Mouse (Mus musculus): ENCODE measurements around the gene Abraxas2. TPM values are rescaled to one million over a fixed set of nuclear protein-coding genes. Genes with fewer than 3 reads are reported as not detected.

Abraxas2 gene
- polyA plus RNA-seq (2017; shearing (Covaris generic)): 10 to 100 TPM; 34.6 to 40.0 (median 35.9) TPM

- ATAC-seq: peak; percentile 98
Measured at GRCm38 (mm10) chr7:132859042-132859958, at the start of gene Abraxas2. TSS of gene Abraxas2 (plus strand) at chr7:132859225.

GRCm38 (mm10) chr7:132809721-132810120 lies 49.3 kb upstream of the Abraxas2 start:
- no peak for ATAC-seq

GRCm38 (mm10) chr7:132810368-132810767 lies 48.7 kb upstream of the Abraxas2 start:
- no peak for ATAC-seq

GRCm38 (mm10) chr7:132810879-132811278 lies 48.1 kb upstream of the Abraxas2 start:
- peak; percentile 44 for ATAC-seq

DNA sequence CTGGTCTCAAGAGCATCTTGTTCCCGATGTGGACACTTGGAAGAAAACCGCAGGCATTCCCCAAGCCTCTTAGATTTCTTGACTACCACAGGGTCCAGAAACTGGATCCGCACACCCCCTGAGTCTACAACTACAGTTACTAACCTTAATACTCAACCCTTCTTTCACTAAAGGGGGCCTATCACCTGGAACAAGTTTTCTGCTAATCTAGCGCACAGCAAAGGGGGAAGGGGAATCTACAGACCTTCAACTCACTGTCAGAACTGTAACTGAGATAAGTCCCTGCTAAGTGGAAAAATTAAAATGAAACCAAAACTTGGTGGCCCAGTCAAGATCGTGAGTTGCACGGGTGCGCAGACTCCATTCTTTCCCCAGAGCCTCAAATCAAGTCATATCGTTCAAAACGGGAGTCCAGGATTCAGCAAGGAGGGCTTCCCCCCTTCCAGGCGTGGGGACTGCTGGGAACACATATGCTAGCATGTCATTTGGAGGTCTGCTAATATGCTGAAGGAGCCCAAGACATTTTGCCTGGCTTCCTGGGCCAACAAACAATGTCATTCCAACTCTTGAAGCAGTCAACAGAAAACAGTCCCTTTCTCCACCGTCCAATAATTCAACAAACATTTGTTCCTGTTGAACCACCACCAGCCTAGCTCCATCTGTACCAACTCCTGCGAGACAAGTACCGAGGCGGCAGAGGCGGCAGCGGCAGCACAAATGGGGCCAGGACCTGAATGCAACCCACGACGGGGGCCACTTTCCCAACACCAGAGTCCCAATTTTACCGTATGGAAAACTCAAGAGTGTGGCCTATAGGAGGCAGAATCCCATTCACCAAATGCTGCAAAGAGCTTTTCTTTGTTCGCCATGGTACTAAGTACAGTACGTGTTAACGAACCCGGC lies 47.1 kb upstream of the Abraxas2 start:
- peak; percentile 45 for ATAC-seq

DNA sequence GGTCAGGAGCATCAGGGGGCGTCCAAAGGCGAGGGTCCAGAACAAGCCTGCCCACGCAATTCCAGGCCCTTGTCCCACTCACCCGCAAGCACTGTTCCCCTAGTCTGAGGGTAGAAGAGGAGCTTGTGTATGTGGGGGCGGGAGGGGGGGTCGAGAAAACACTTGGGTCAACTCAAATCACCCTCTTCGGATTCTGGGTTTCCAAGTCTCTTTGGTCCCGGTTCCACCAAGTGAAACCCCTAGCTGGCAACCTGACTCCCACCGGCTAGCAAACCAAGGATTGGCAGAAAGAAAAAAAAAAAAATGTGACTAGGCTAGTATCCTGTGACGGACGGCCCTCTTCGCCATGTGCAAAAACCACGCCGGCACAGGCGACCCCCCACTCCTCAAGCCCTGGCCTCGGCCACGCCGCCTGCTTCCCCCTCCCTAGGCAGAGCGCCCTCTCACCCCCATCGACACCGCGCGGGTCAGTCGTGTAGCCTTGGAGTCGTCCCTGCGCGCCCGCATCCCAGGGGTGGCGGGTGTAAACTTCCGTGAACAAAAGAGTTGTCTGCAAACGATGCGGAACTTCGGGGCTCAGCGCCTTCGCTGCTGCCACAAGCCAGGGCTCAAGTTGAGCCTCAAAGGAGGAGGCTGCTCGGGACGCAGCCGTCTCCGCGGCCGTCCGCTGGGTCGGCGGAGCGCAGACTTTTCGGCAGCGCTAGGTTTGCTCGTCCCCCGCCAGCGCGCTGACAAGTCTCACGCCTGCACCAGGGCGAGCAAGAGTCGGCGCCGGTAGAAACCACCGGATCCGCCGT lies 46.2 kb upstream of the Abraxas2 start:
- ATAC-seq: peak; percentile 3

GRCm38 (mm10) chr7:132813416-132814088 lies 45.5 kb upstream of the Abraxas2 start, which contains the start of gene Fam53b:
TSS of gene Fam53b (minus strand) at chr7:132813886.
- peak; percentile 16 for ATAC-seq

GRCm38 (mm10) chr7:132814089-132814450 lies 45.0 kb upstream of the Abraxas2 start:
- ATAC-seq: no peak

- no peak for ATAC-seq
Measured at GRCm38 (mm10) chr7:132815081-132815480, 43.9 kb upstream of the Abraxas2 start.

GRCm38 (mm10) chr7:132816528-132816927 lies 42.5 kb upstream of the Abraxas2 start:
- no peak for ATAC-seq

DNA sequence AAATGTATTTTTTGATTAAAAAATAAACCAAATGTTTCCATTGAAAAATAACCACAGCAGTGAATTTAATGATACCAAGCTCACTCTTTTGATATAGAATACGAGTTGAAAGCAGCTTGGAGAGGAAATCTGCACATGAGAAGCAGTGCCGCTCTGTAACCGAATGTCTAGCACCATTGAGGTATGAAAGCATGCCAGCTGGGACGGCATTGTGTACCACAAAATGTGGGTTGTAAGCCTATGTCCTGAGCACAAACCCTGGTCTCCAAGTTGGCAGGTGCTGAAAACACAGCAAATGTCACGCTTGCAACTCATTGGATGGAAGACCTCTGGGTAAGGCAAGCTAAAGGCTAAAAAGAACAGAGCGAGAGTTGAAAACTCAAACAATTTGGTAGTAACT lies 42.0 kb upstream of the Abraxas2 start:
- no peak for ATAC-seq

- no peak for ATAC-seq
Measured at GRCm38 (mm10) chr7:132820692-132821091, 38.3 kb upstream of the Abraxas2 start.

- ATAC-seq: no peak
Measured at GRCm38 (mm10) chr7:132823832-132824231, 35.2 kb upstream of the Abraxas2 start.

GRCm38 (mm10) chr7:132824346-132825022 lies 34.5 kb upstream of the Abraxas2 start:
- ATAC-seq: peak; percentile 76

GRCm38 (mm10) chr7:132830955-132831354 lies 28.1 kb upstream of the Abraxas2 start:
- ATAC-seq: no peak

GRCm38 (mm10) chr7:132841287-132841686 lies 17.7 kb upstream of the Abraxas2 start:
- no peak for ATAC-seq

- no peak for ATAC-seq
Measured at GRCm38 (mm10) chr7:132842455-132842854, 16.6 kb upstream of the Abraxas2 start.

DNA sequence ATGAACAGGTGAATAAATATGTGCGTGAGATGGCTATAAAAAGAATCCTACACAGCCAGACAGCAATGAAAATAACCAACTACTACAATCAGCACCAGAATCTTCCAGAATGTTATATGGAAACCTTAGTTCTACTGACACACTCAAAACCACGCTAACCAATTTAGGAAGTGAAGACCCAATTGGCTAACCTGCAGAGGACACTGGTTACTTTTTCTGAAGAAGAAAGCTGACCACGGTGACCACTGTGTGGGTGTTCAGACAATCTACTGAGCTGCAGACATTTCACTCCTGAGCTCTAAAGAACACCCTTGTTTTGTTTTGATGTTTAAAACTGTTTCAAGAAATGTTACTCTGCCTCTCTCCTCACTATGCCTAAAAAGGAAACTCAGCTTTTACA lies 15.9 kb upstream of the Abraxas2 start:
- ATAC-seq: no peak

- ATAC-seq: peak; percentile 86
Measured at GRCm38 (mm10) chr7:132852173-132852844, 6.7 kb upstream of the Abraxas2 start, which contains the start of gene Eef1akmt2. TSS of gene Eef1akmt2 (minus strand) at chr7:132852673.

- ATAC-seq: no peak
Measured at GRCm38 (mm10) chr7:132853361-132853760, 5.7 kb upstream of the Abraxas2 start.

All from inflammation-experienced regulatory T-cells, adult 6 months (primary cell).